ENCODE assay signal across 24 mouse cellular contexts in the genomic region with DNA sequence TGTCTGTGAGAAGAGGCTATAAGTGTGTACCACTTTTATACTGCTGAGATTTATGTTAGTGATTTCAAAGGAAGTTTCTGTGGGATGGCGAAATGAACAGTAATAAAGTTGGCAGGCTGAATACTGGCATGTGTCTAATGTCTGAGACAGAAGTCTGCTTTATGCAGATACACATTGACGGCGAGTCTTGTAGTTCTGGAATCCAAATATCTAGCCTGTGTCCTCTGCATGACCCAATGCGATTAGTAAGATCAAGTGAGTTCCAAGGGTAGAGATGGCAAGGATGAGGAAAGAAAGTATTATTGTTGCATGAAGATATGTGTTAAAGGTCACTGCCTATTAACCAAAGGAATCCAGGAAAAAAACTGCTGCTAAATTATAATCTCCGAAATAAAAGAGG.
DNase-seq lines count a peak whose midpoint lies in the region; ATAC-seq and TF ChIP-seq lines count a peak whose summit lies in the region.
"Had no signal": no experiment of that assay in that cellular context is flagged by ENCODE, and none has a peak within 500 bp of the region (broad histone marks: within the 10 kb centered on the region; RNA-seq: fewer than 3 reads in every experiment).

No protein-coding gene starts in this region.

- peaks cover 7% of the 10 kb centered on the region; the same call in 1 of the 2 replicates for H3K4me1 ChIP-seq in lung, embryonic 15.5 days
- H3K4me1 ChIP-seq in stomach, embryonic 14.5 days (ENCODE audit: control insufficient read depth, insufficient read depth, low read length): no peaks in the 10 kb centered on the region
- H3K4me1 ChIP-seq in stomach, postnatal 0 days (replicated peaks; ENCODE audit: control insufficient read depth, insufficient read depth): no peaks in the 10 kb centered on the region; the same call in 1 of the 2 replicates
- H3K4me1 ChIP-seq in intestine, embryonic 14.5 days (replicated peaks; ENCODE audit: control insufficient read depth, insufficient read depth, low read length): peaks cover 10% of the 10 kb centered on the region
- H3K4me1 ChIP-seq in midbrain, embryonic 11.5 days (ENCODE audit: control insufficient read depth, insufficient read depth, low read length): no peaks in the 10 kb centered on the region
- H3K4me1 ChIP-seq: embryonic facial prominence, embryonic 13.5 days; forebrain, embryonic 10.5 days; heart, embryonic 10.5 days; hindbrain, embryonic 12.5 days had no signal

- TF ChIP-seq CTCF in stomach, postnatal 0 days (IDR thresholded peaks at IDR 0.05; ENCODE audit: low read depth): no peak

- H3K9ac ChIP-seq in lung, embryonic 15.5 days: no peak overlapping the region
- H3K9ac ChIP-seq in stomach, embryonic 14.5 days (replicated peaks; ENCODE audit: low read depth, low read length): no peak overlapping the region
- H3K9ac ChIP-seq in stomach, postnatal 0 days (ENCODE audit: low read length): no peak overlapping the region
- H3K9ac ChIP-seq in intestine, embryonic 14.5 days (ENCODE audit: low read length): no peak overlapping the region
- no peak overlapping the region for H3K9ac ChIP-seq in midbrain, embryonic 11.5 days (ENCODE audit: low read length)
- H3K9ac ChIP-seq: embryonic facial prominence, embryonic 13.5 days; hindbrain, embryonic 12.5 days had no signal

- no peaks in the 10 kb centered on the region for H3K9me3 ChIP-seq in lung, embryonic 15.5 days
- H3K9me3 ChIP-seq in stomach, embryonic 14.5 days (ENCODE audit: control insufficient read depth, low read depth, low read length): no peaks in the 10 kb centered on the region
- no peaks in the 10 kb centered on the region for H3K9me3 ChIP-seq in stomach, postnatal 0 days (ENCODE audit: control insufficient read depth, low read length)
- H3K9me3 ChIP-seq in intestine, embryonic 14.5 days (ENCODE audit: control insufficient read depth, low read length): no peaks in the 10 kb centered on the region
- H3K9me3 ChIP-seq in midbrain, embryonic 11.5 days (ENCODE audit: control insufficient read depth, low read length): no peaks in the 10 kb centered on the region
- H3K9me3 ChIP-seq: embryonic facial prominence, embryonic 13.5 days; forebrain, embryonic 10.5 days; heart, embryonic 10.5 days; hindbrain, embryonic 12.5 days had no signal

- H3K36me3 ChIP-seq in lung, embryonic 15.5 days: no peaks in the 10 kb centered on the region
- H3K36me3 ChIP-seq in stomach, embryonic 14.5 days (ENCODE audit: control insufficient read depth, insufficient read depth, low read length): no peaks in the 10 kb centered on the region
- H3K36me3 ChIP-seq in stomach, postnatal 0 days (ENCODE audit: control insufficient read depth, insufficient read depth, low read length): no peaks in the 10 kb centered on the region
- H3K36me3 ChIP-seq in intestine, embryonic 14.5 days (ENCODE audit: control insufficient read depth, insufficient read depth, low read length): no peaks in the 10 kb centered on the region
- H3K36me3 ChIP-seq in midbrain, embryonic 11.5 days (ENCODE audit: control insufficient read depth, insufficient read depth, low read length): no peaks in the 10 kb centered on the region
- H3K36me3 ChIP-seq: embryonic facial prominence, embryonic 13.5 days; forebrain, embryonic 10.5 days; heart, embryonic 10.5 days; hindbrain, embryonic 12.5 days had no signal

- no peak for TF ChIP-seq EP300 in stomach, postnatal 0 days (optimal IDR thresholded peaks at IDR 0.05)

- WGBS in lung, embryonic 15.5 days: 38% methylated on average over 5 of the region's 5 CpGs
- 42% methylated on average over 5 of the region's 5 CpGs for WGBS in stomach, embryonic 14.5 days
- WGBS in stomach, postnatal 0 days: 46% methylated on average over 5 of the region's 5 CpGs
- 40% methylated on average over 5 of the region's 5 CpGs for WGBS in intestine, embryonic 14.5 days
- WGBS in midbrain, embryonic 11.5 days: 87% methylated on average over 5 of the region's 5 CpGs

- H3K27me3 ChIP-seq in lung, embryonic 15.5 days: no peaks in the 10 kb centered on the region
- no peaks in the 10 kb centered on the region for H3K27me3 ChIP-seq in stomach, embryonic 14.5 days (ENCODE audit: control insufficient read depth, insufficient read depth, low read length)
- H3K27me3 ChIP-seq in stomach, postnatal 0 days (ENCODE audit: control insufficient read depth, insufficient read depth, low read length): no peaks in the 10 kb centered on the region
- H3K27me3 ChIP-seq in intestine, embryonic 14.5 days (replicated peaks; ENCODE audit: control insufficient read depth, insufficient read depth, low read length): no peaks in the 10 kb centered on the region
- no peaks in the 10 kb centered on the region for H3K27me3 ChIP-seq in midbrain, embryonic 11.5 days (ENCODE audit: control insufficient read depth, insufficient read depth, low read length)
- H3K27me3 ChIP-seq: CH12.LX; embryonic facial prominence, embryonic 13.5 days; hindbrain, embryonic 12.5 days had no signal

- DNase-seq in lung, postnatal 4 days: no peak
- no peak for DNase-seq in stomach, postnatal 0 days (ENCODE audit: low spot score)
- DNase-seq in intestine, embryonic 14.5 days (ENCODE audit: low spot score): no peak
- peak; percentile 0 for DNase-seq in lung, postnatal 36 days
- no peak for DNase-seq in midbrain, embryonic 11.5 days (ENCODE audit: low spot score, missing footprints)
- no peak for DNase-seq in right cerebral cortex, postnatal 36 days (ENCODE audit: low spot score in 2 of 2)
- DNase-seq: adrenal gland, adult 2 months; adrenal gland, postnatal 25 days; cerebellum, adult 18-20 months; cerebellum, adult 9-11 months; cerebellum, postnatal 36 days; gastrocnemius, adult 2 months; gastrocnemius, postnatal 25 days; heart, adult 18-20 months; heart, postnatal 10 days; heart, postnatal 4 days had no signal

- ATAC-seq in lung, embryonic 15.5 days (ENCODE audit: borderline replicate concordance, extremely low read depth, low FRiP score, low TSS enrichment): peak; percentile 49; the same call in 1 of the 2 replicates
- 0 out of 2 replicates have a peak, but pooled peaks have one; percentile 46 for ATAC-seq in stomach, embryonic 14.5 days (ENCODE audit: insufficient number of reproducible peaks, insufficient read depth, low FRiP score, low read depth)
- ATAC-seq in stomach, postnatal 0 days (ENCODE audit: low FRiP score, low TSS enrichment): no peak
- peak; percentile 55; the same call in 1 of the 2 replicates for ATAC-seq in intestine, embryonic 14.5 days (replicated peaks; ENCODE audit: low FRiP score, low TSS enrichment, low read depth)
- ATAC-seq in midbrain, embryonic 11.5 days (ENCODE audit: low FRiP score): no peak
- ATAC-seq: forebrain, embryonic 14.5 days had no signal

- no peak overlapping the region for H3K27ac ChIP-seq in lung, embryonic 15.5 days
- no peak overlapping the region for H3K27ac ChIP-seq in stomach, embryonic 14.5 days (ENCODE audit: low read length)
- H3K27ac ChIP-seq in stomach, postnatal 0 days (replicated peaks): no peak overlapping the region
- H3K27ac ChIP-seq in intestine, embryonic 14.5 days (ENCODE audit: low read depth): no peak overlapping the region
- H3K27ac ChIP-seq in midbrain, embryonic 11.5 days (ENCODE audit: low read depth, low read length): no peak overlapping the region
- H3K27ac ChIP-seq: embryonic facial prominence, embryonic 13.5 days; forebrain, embryonic 10.5 days; gastrocnemius, adult 2 months; heart, embryonic 10.5 days; hindbrain, embryonic 12.5 days had no signal

- H3K4me3 ChIP-seq in lung, embryonic 15.5 days: no peak overlapping the region
- no peak overlapping the region for H3K4me3 ChIP-seq in stomach, embryonic 14.5 days (ENCODE audit: low read depth, low read length)
- H3K4me3 ChIP-seq in stomach, postnatal 0 days (ENCODE audit: low read depth, low read length): no peak overlapping the region
- no peak overlapping the region for H3K4me3 ChIP-seq in intestine, embryonic 14.5 days (ENCODE audit: low read depth, low read length)
- H3K4me3 ChIP-seq in midbrain, embryonic 11.5 days (ENCODE audit: low read depth, low read length): no peak overlapping the region
- H3K4me3 ChIP-seq: embryonic facial prominence, embryonic 13.5 days; forebrain, embryonic 10.5 days; gastrocnemius, adult 2 months; heart, embryonic 10.5 days; hindbrain, embryonic 12.5 days had no signal

- no peak overlapping the region for H3K4me2 ChIP-seq in lung, embryonic 15.5 days
- H3K4me2 ChIP-seq in stomach, embryonic 14.5 days (replicated peaks; ENCODE audit: low read depth, low read length): no peak overlapping the region
- H3K4me2 ChIP-seq in stomach, postnatal 0 days (replicated peaks; ENCODE audit: low read depth): no peak overlapping the region
- H3K4me2 ChIP-seq in intestine, embryonic 14.5 days (ENCODE audit: low read length): no peak overlapping the region
- H3K4me2 ChIP-seq in midbrain, embryonic 11.5 days: no peak overlapping the region
- H3K4me2 ChIP-seq: embryonic facial prominence, embryonic 13.5 days; hindbrain, embryonic 12.5 days had no signal

Comparison
In these comparisons a context has a peak if more than half of its experiments do, and no peak if none do; other contexts are left out.
1. ATAC-seq: peak in lung, embryonic 15.5 days (single experiment), stomach, embryonic 14.5 days (single experiment) and intestine, embryonic 14.5 days (single experiment); none in stomach, postnatal 0 days (single experiment) and midbrain, embryonic 11.5 days (single experiment).